Mouse (Mus musculus) spleen, adult 2 months (tissue): ENCODE data around the gene 5031439G07Rik. TPM values are rescaled to one million over a fixed set of nuclear protein-coding genes. Genes with fewer than 3 reads are reported as not detected.

Experiments
- DNase-seq, 2 experiments: peaks; one replicate each; pipeline versions ENCODE4 v3.0.0 to v3.0.0-alpha.2; 2012 to 2021; ENCODE audit warnings: low spot score in 2 of 2, low read depth in 1 of 2
- H3K27ac ChIP-seq: fragments of 200-500 bp; 2 replicates; pipeline ENCODE4 v1.5.1; 2012; ENCODE audit warnings: low read length, inconsistent platforms; ENCODE audit not compliant: insufficient read depth
- H3K27me3 ChIP-seq: fragments of 200-500 bp; 2 replicates; pipeline ENCODE4 v1.6.1; 2012; ENCODE audit warnings: mild to moderate bottlenecking, moderate library complexity, low read length, inconsistent platforms; ENCODE audit not compliant: control insufficient read depth, insufficient read depth
- H3K36me3 ChIP-seq: fragments of 200-500 bp; 2 replicates; pipeline ENCODE4 v1.6.1; 2012; ENCODE audit warnings: mild to moderate bottlenecking, low read length, inconsistent platforms; ENCODE audit not compliant: control insufficient read depth, insufficient read depth
- H3K4me1 ChIP-seq: fragments of 200-500 bp; 2 replicates; pipeline ENCODE4 v1.6.1; 2011; ENCODE audit warnings: inconsistent platforms; ENCODE audit not compliant: control insufficient read depth, insufficient read depth, insufficient read length
- H3K4me3 ChIP-seq: fragments of 200-500 bp; 2 replicates; pipeline ENCODE4 v1.5.1; 2011; ENCODE audit warnings: mild to moderate bottlenecking, inconsistent platforms; ENCODE audit not compliant: insufficient read depth, insufficient read length; ENCODE audit errors: extremely low read depth
- CTCF ChIP-seq: fragments of 200-500 bp; IDR thresholded peaks from 2 replicates; pipeline ENCODE4 v1.5.1; 2011; ENCODE audit warnings: mild to moderate bottlenecking, inconsistent platforms; ENCODE audit not compliant: insufficient read depth, insufficient read length, insufficient replicate concordance; ENCODE audit errors: extremely low read depth
- POLR2A ChIP-seq: fragments of 200-500 bp; IDR thresholded peaks from 2 replicates; pipeline ENCODE4 v1.6.1; 2011; ENCODE audit warnings: low read depth, low read length, inconsistent platforms
- WGBS: fragments of 180-500 bp; shearing (Covaris S2); methylation state at CpG from one replicate; pipeline ENCODE4 v1.1.7; 2018; 5-methylcytosine and 5-hydroxymethylcytosine counted together
- polyA plus RNA-seq: library from polyadenylated mRNA; depleted of rRNA; stranded (reverse); fragments of >200 nt; gene quantifications from 2 replicates; pipeline ENCODE4 v1.2.3, GENCODE M21; 2012

The 5031439G07Rik gene
- polyA plus RNA-seq, 1 experiment, result 27.1 TPM

DNA sequence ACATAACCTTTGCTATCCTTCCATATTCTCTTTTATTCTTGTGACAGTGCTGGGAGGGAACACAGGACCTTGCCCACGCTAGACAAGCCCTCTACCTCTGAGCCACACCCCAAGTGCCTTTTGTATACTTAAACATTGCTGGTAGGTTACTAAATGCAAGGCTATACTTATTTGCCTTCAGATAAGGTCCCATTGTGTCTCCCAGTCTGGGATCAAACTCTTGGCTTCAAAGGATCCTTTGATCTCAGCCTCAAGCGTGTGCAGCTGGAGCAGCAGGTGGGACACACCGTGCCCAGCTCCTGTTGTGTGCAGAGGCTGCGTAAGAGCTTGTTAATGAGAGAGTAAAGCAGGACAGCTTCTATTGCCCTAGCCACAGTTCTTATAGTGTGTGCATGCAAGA is 39.4 kb upstream of the 5031439G07Rik start:
- no peaks in the 10 kb centered on the region for H3K27me3 ChIP-seq
- H3K27ac ChIP-seq, result no peak overlapping the region
- H3K4me1 ChIP-seq, result no peaks in the 10 kb centered on the region
- no peak for TF ChIP-seq CTCF
- no peak for TF ChIP-seq POLR2A
- no peaks in the 10 kb centered on the region for H3K36me3 ChIP-seq
- DNase-seq, result no peak
- 75% methylated on average over 4 of the region's 4 CpGs for WGBS
- H3K4me3 ChIP-seq, result no peak overlapping the region

DNA sequence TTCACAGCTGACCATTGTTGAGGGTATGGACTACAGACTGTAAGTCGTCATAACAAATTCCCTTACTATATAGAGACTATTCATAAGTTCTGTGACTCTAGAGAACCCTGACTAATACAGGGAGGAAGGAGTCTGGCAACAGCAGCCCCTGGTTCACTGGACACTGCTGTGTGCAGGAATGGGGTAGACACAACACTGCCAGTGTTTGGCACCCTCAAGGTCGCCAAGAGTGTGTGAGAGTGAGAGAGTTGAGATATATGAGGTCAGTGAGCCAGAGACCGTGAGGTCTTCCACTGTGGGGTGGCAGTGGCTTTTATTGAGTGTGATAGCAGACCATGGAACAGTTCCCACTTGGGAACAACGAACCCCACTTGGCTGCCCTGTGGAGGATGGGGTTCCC is 37.8 kb upstream of the 5031439G07Rik start:
- Histone ChIP-seq H3K36me3 (no peaks in the 10 kb centered on the region), H3K27ac (no peak overlapping the region), H3K4me3 (no peak overlapping the region), H3K27me3 (no peaks in the 10 kb centered on the region), H3K4me1 (no peaks in the 10 kb centered on the region)
- 76% methylated on average over 4 of the region's 4 CpGs for WGBS
- TF ChIP-seq POLR2A (no peak), CTCF (no peak)
- no peak for DNase-seq

DNA sequence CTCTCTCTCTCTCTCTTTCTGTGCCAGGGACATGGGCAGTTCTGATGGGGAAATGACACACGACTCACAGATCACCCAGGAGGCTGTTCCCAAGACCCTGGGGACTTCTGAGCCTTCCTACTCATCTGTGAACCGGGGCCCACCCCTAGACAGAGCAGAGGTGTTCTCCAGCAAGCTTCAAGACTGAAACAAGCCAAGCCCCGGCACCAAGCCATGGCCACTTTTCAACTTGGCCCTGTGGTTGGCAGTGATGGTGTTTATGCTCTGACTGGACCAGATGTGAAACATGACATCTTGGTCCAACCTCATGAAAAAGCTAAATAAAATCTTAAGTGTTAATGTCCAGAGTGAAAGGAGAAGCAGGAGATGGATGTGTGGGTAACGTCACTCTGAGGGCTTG is 33.9 kb upstream of the 5031439G07Rik start:
- H3K27ac ChIP-seq, result no peak overlapping the region
- no peak for TF ChIP-seq POLR2A
- no peak for TF ChIP-seq CTCF
- no peak for DNase-seq
- H3K4me1 ChIP-seq, result no peaks in the 10 kb centered on the region
- no peaks in the 10 kb centered on the region for H3K36me3 ChIP-seq
- H3K4me3 ChIP-seq, result no peak overlapping the region
- WGBS, result 63% methylated on average over 4 of the region's 4 CpGs
- H3K27me3 ChIP-seq, result no peaks in the 10 kb centered on the region

DNA sequence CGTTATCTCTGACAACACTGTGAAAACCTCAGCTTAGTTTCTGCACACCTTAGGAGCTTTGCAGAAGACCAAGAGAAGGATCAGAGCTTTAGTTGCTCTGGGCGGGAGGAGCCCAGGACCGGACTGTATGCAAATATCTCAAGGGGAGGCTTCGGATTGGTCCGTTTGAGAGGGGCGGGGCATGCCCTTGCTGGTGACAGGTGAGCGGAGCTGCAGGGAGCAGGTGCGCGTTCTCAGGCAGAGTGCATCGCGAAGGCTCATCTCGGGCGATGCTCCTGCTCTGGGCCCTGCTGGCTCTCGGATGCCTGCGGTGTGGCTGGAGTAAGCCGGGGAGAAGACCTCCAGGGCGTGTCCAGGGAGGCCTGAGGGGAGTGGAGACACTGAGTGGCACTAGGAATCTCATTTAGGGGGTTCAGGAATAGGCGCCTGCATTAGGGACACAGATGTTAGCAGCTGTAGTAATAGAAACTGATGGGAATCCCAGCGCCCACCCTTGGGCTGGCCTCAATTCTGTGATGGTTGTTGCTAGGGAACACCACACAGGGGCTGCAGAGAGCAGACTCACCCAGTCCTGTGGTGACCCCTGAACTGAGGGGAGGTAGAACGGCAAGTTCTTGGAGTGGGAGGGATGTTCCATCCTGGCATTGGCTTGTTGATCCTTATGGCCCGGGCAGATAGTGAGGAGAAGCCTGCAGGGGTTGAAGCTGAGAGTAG is 28.8 kb upstream of the 5031439G07Rik start, which contains the start of gene Upk3a:
TSS of gene Upk3a (plus strand) at position 191 of the 714 bp plus-strand sequence.
- Histone ChIP-seq H3K27me3 (peaks cover 3% of the 10 kb centered on the region; the same call in 1 of the 2 replicates), H3K36me3 (no peaks in the 10 kb centered on the region), H3K27ac (no peak within 1 kb of the TSS), H3K4me3 (no peak within 1 kb of the TSS), H3K4me1 (no peaks in the 10 kb centered on the region; the same call in 1 of the 2 replicates)
- TF ChIP-seq CTCF (no peak), POLR2A (no peak)
- DNase-seq, result peak in 1 of 2 experiments; percentile 14
- 14% methylated on average over 21 of the region's 21 CpGs for WGBS

DNA sequence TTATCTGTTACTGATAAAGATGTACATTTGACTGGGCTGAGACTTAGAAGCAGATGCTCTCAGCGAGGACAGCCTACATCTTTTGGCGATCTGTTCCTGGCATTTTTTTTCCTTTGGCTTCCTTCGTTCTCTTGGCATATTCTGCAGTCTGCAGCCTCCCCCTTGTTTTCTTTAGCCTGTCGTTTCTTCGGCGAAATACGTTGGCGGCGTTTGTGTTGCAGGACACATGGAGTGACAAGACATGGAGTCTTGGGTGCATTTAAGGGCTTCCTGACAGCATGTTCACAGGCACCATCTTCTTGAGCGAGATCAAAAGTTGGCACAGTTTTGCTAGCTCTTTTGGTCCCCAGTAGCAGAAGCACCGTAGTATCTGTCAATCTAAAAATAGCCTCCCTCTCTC is 27.4 kb upstream of the 5031439G07Rik start:
- Histone ChIP-seq H3K27me3 (peaks cover 3% of the 10 kb centered on the region; the same call in 1 of the 2 replicates), H3K36me3 (no peaks in the 10 kb centered on the region), H3K4me1 (no peaks in the 10 kb centered on the region; the same call in 1 of the 2 replicates), H3K27ac (no peak overlapping the region), H3K4me3 (no peak overlapping the region)
- DNase-seq, result no peak
- 87% methylated on average over 11 of the region's 11 CpGs for WGBS
- TF ChIP-seq CTCF (no peak), POLR2A (no peak)

DNA sequence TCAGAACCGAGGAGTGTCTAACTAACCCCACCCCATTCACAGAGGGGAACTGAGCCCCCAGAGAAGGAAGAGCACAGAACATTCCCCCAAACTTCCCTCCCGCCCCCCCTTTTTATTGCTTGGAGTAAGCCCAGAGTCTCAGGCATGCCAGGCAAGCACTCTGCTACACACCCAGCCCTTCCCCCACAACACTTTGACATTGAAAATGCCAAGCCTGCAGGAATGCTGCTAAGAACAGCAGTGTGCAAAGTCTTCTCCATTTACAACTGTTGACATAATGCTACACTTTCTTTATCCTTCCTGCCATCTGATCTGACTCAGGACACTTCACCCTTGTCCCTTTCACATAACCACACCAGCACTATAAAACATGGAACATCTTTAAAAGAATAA is 24.3 kb upstream of the 5031439G07Rik start:
- Histone ChIP-seq H3K27ac (no peak overlapping the region), H3K27me3 (peaks cover 3% of the 10 kb centered on the region; the same call in 1 of the 2 replicates), H3K36me3 (no peaks in the 10 kb centered on the region), H3K4me3 (no peak overlapping the region), H3K4me1 (no peaks in the 10 kb centered on the region; the same call in 1 of the 2 replicates)
- no peak for DNase-seq
- WGBS, result 42% methylated on average over 2 of the region's 2 CpGs
- TF ChIP-seq POLR2A (no peak), CTCF (no peak)

DNA sequence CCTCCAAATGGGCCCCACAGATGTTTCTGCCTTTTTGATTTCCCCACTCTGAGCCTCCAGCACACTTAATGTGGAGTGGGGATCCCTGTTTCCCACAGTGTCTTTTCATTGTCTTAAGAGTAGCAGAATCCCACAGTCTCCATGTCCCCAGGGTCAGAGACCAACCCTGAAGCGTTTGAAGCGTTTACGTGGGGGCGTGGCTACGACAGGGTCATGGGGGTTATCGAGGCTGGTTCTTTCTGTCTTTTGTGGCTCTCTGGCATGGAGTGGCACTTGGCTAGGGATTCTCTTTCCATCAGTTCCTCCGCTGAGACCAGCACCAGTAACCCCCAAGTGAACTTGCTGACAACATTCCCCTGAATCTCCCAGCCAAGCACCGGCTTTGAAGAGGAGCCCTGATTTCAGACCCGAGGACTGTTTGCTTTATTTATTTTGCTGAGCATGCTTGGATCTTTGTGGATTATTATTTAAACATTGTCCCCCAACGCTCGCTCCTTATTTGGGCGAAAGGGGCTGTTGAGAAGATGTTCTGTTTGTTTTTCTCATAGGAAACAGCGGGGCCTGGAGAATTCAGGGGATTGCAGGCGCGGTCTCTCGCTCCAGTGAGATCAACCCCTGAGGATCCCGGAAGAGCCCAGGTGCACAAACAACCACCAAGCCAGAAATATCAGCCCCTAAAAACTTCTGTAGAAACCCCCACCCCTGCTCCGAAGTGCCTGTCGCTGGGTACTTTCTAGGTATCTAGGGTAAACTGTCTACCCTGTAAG is 23.7 kb upstream of the 5031439G07Rik start:
- Histone ChIP-seq H3K4me3 (no peak overlapping the region), H3K27ac (no peak overlapping the region), H3K36me3 (no peaks in the 10 kb centered on the region), H3K4me1 (no peaks in the 10 kb centered on the region; the same call in 1 of the 2 replicates), H3K27me3 (peaks cover 1% of the 10 kb centered on the region; the same call in 1 of the 2 replicates)
- 52% methylated on average over 19 of the region's 19 CpGs for whole genome bisulfite sequencing
- no peak for TF ChIP-seq CTCF
- TF ChIP-seq POLR2A, result no peak
- DNase-seq, result no peak
